Mouse (Mus musculus) myocyte (in vitro differentiated cells): ENCODE results near the gene Plcxd3. TPM values are rescaled to one million over a fixed set of nuclear protein-coding genes. Genes with fewer than 3 reads are reported as not detected.

Source experiments
- H3K27me3 ChIP-seq: one replicate; pipeline ENCODE4 v1.6.1; 2011; ENCODE audit not compliant: control insufficient read depth, insufficient read depth, insufficient read length
- H3K36me3 ChIP-seq: one replicate; pipeline ENCODE4 v1.6.1; 2011; ENCODE audit not compliant: control insufficient read depth, insufficient read depth
- H3K4me2 ChIP-seq: one replicate; pipeline ENCODE4 v1.6.1; 2011; ENCODE audit warnings: low read depth, control low read depth
- H3K4me3 ChIP-seq: one replicate; pipeline ENCODE4 v1.5.1; 2011; ENCODE audit warnings: mild to moderate bottlenecking, control low read depth, moderate library complexity
- H3K79me2 ChIP-seq: one replicate; pipeline ENCODE4 v1.6.1; 2011; ENCODE audit not compliant: control insufficient read depth, insufficient read depth
- H3ac ChIP-seq: one replicate; pipeline ENCODE4 v1.6.1; 2011; ENCODE audit not compliant: control insufficient read depth, insufficient read length
- CEBPB ChIP-seq: IDR thresholded peaks from 2 replicates; pipeline ENCODE4 v1.6.1; 2011; ENCODE audit warnings: mild to moderate bottlenecking, moderate library complexity; ENCODE audit not compliant: poor library complexity, insufficient read depth, severe bottlenecking
- E2F4 ChIP-seq: IDR thresholded peaks from one replicate; pipeline ENCODE4 v1.6.1; 2011; ENCODE audit warnings: mild to moderate bottlenecking, control low read depth, moderate library complexity; ENCODE audit not compliant: insufficient read depth
- MAX ChIP-seq: IDR thresholded peaks from one replicate; pipeline ENCODE4 v1.6.1; 2011; ENCODE audit warnings: low read depth, mild to moderate bottlenecking, control low read depth
- MYOD1 ChIP-seq, 3 experiments: IDR thresholded peaks; one replicate each; pipeline ENCODE4 v1.6.1; 2011; ENCODE audit warnings: control low read depth in 2 of 3, low read depth in 2 of 3, mild to moderate bottlenecking in 2 of 3, moderate library complexity in 1 of 3; ENCODE audit not compliant: insufficient read length in 2 of 3, control insufficient read depth in 1 of 3
- MYOG ChIP-seq, 3 experiments: IDR thresholded peaks; one replicate each; pipeline ENCODE4 v1.6.1; 2011; ENCODE audit warnings: control low read depth in 2 of 3, low read depth in 2 of 3, mild to moderate bottlenecking in 2 of 3; ENCODE audit not compliant: insufficient read length in 2 of 3, control insufficient read depth in 1 of 3, insufficient read depth in 1 of 3
- POLR2A ChIP-seq: IDR thresholded peaks from one replicate; pipeline ENCODE4 v1.6.1; 2011; ENCODE audit warnings: low read depth, mild to moderate bottlenecking, control low read depth, moderate library complexity; ENCODE audit not compliant: insufficient read length
- POLR2AphosphoS2 ChIP-seq: IDR thresholded peaks from one replicate; pipeline ENCODE4 v1.6.1; 2011; ENCODE audit warnings: low read depth, control low read depth; ENCODE audit not compliant: insufficient read length
- REST ChIP-seq: IDR thresholded peaks from one replicate; pipeline ENCODE4 v1.6.1; 2011; ENCODE audit warnings: mild to moderate bottlenecking, control low read depth, moderate library complexity; ENCODE audit not compliant: insufficient read depth, insufficient read length
- SRF ChIP-seq: IDR thresholded peaks from one replicate; pipeline ENCODE4 v1.6.1; 2011; ENCODE audit warnings: low read depth; ENCODE audit not compliant: control insufficient read depth, insufficient read length
- TCF12 ChIP-seq: IDR thresholded peaks from one replicate; pipeline ENCODE4 v1.6.1; 2011; ENCODE audit warnings: mild to moderate bottlenecking, control low read depth; ENCODE audit not compliant: poor library complexity, insufficient read depth, severe bottlenecking
- TCF3 ChIP-seq: IDR thresholded peaks from one replicate; pipeline ENCODE4 v1.6.1; 2011; ENCODE audit warnings: low read depth, control low read depth; ENCODE audit not compliant: insufficient read length
- USF1 ChIP-seq: IDR thresholded peaks from one replicate; pipeline ENCODE4 v1.6.1; 2011; ENCODE audit warnings: low read depth, mild to moderate bottlenecking, control low read depth, moderate library complexity
- polyA plus RNA-seq: library from polyadenylated mRNA; unstranded; fragments of >200 nt; fragmentation: generic; extraction: Trizol; gene quantifications from one replicate; pipeline ENCODE4 v1.2.1, GENCODE M21; 2012; ENCODE audit warnings: missing spikeins

The Plcxd3 gene
- polyA plus RNA-seq, 1 experiment, result not detected

DNA sequence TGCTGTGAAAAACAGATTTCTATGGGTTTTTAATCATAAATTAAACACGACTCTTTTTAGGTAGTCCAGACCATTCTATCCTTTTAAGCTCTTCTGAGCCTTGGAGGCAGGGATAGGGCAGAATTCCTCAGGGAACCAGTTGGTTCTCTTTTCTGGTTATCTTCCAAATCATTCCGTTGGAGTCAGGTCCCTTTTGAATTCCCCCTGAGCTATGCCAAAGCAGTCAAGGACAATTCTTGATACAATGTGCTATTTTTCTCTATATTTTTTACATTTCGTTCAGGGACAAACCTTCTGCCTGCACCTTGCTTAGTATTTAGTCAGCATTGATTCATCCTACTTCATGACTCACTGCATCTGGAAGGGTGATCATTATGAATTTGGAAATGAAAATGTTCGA is 128.5 kb downstream of the Plcxd3 start:
- Histone ChIP-seq H3ac (no peak overlapping the region), H3K4me2 (no peak overlapping the region), H3K36me3 (no peaks in the 10 kb centered on the region), H3K27me3 (no peaks in the 10 kb centered on the region), H3K4me3 (no peak overlapping the region), H3K79me2 (no peaks in the 10 kb centered on the region)
- TF ChIP-seq TCF12 (no peak), CEBPB (no peak), SRF (no peak), MYOG (IDR thresholded peaks at IDR 0.05; ENCODE audit: control insufficient read depth in 1 of 3, insufficient read depth in 1 of 3, insufficient read length in 2 of 3, low read depth in 2 of 3) (no peak), REST (no peak), POLR2AphosphoS2 (no peak), MAX (no peak), USF1 (no peak), E2F4 (no peak), MYOD1 (IDR thresholded peaks at IDR 0.05; ENCODE audit: control insufficient read depth in 1 of 3, insufficient read length in 2 of 3, low read depth in 2 of 3) (no peak), POLR2A (no peak), TCF3 (no peak)

DNA sequence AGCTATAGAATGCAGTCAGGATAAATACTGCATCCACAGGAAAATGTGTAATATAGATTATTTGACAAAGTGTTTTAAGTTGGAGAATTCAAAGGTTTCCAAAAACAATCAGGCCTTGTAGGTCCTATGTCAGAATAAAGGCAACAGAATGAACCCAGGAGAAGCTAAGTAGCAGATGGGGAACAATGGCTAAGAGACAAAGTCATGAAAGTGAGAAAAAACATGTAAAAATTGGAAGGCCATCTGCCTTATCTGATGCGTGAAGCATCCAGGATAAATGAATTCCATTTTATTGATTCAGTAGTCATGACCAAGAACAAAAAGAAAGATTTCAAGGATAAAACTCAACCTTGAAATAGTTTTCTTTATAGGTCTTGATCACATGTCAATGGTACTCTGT is 139.4 kb downstream of the Plcxd3 start:
- H3K79me2 ChIP-seq, result no peaks in the 10 kb centered on the region
- H3K27me3 ChIP-seq, result no peaks in the 10 kb centered on the region
- no peak for TF ChIP-seq MYOD1 (IDR thresholded peaks at IDR 0.05; ENCODE audit: control insufficient read depth in 1 of 3, insufficient read length in 2 of 3, low read depth in 2 of 3)
- no peak for TF ChIP-seq MYOG (IDR thresholded peaks at IDR 0.05; ENCODE audit: control insufficient read depth in 1 of 3, insufficient read depth in 1 of 3, insufficient read length in 2 of 3, low read depth in 2 of 3)
- TF ChIP-seq TCF12, result no peak
- TF ChIP-seq E2F4, result no peak
- no peak for TF ChIP-seq TCF3
- TF ChIP-seq CEBPB, result no peak
- no peaks in the 10 kb centered on the region for H3K36me3 ChIP-seq
- H3ac ChIP-seq, result no peak overlapping the region
- no peak overlapping the region for H3K4me3 ChIP-seq
- H3K4me2 ChIP-seq, result no peak overlapping the region

DNA sequence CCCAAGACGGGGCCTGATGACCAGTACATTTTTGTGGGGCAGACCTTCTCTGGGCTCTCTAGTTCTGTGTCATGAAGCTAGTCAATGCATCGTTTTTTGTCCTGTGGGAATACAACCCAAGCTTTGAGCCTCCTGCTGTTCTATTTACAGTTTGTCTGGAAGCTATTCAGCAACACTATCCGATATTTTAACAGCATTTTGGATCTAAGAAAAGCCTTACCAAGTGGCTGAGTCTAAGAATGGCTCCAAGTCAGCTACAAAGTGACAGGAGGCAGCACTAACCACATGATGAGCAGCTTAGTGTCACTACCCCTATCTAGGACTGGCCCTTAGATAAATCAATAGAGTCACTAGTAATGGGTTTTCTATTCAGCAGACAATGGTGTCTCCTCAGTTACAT is 149.3 kb downstream of the Plcxd3 start:
- H3K36me3 ChIP-seq, result no peaks in the 10 kb centered on the region
- no peaks in the 10 kb centered on the region for H3K27me3 ChIP-seq
- H3K79me2 ChIP-seq, result no peaks in the 10 kb centered on the region
- no peak for TF ChIP-seq POLR2A
- no peak for TF ChIP-seq SRF
- TF ChIP-seq USF1, result no peak
- no peak for TF ChIP-seq REST
- no peak for TF ChIP-seq POLR2AphosphoS2
- TF ChIP-seq MYOG (IDR thresholded peaks at IDR 0.05; ENCODE audit: control insufficient read depth in 1 of 3, insufficient read depth in 1 of 3, insufficient read length in 2 of 3, low read depth in 2 of 3), result no peak
- TF ChIP-seq CEBPB, result no peak
- TF ChIP-seq TCF3, result no peak
- TF ChIP-seq MYOD1 (IDR thresholded peaks at IDR 0.05; ENCODE audit: control insufficient read depth in 1 of 3, insufficient read length in 2 of 3, low read depth in 2 of 3), result no peak
- no peak for TF ChIP-seq MAX
- TF ChIP-seq E2F4, result no peak
- no peak for TF ChIP-seq TCF12
- H3ac ChIP-seq, result no peak overlapping the region
- H3K4me3 ChIP-seq, result no peak overlapping the region
- no peak overlapping the region for H3K4me2 ChIP-seq

DNA sequence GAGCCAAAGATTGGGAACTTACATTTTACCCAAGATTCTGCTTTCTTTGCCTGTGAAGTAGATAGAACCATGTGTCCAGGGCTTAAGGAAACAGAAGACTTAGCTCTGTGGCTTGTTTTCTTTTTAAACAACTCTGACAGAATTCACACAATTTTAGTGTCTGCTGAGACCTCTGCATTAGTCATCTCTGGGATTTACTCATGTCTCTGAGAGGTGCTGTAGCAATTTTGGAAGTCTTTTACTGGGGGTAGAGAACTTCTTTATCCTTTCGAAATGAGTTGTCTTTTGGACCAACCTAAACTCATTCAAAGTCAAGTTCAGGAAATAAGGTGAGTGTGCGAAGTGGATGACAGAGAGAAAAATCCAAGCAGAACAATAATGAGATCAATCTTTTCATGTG is 158.4 kb downstream of the Plcxd3 start:
- no peak overlapping the region for H3ac ChIP-seq
- no peaks in the 10 kb centered on the region for H3K79me2 ChIP-seq
- no peak overlapping the region for H3K4me2 ChIP-seq
- no peaks in the 10 kb centered on the region for H3K27me3 ChIP-seq
- no peak overlapping the region for H3K4me3 ChIP-seq
- no peaks in the 10 kb centered on the region for H3K36me3 ChIP-seq
- TF ChIP-seq MYOD1 (IDR thresholded peaks at IDR 0.05; ENCODE audit: control insufficient read depth in 1 of 3, insufficient read length in 2 of 3, low read depth in 2 of 3) (no peak), POLR2AphosphoS2 (no peak), TCF12 (no peak), USF1 (no peak), E2F4 (no peak), MAX (no peak), TCF3 (no peak), POLR2A (no peak), SRF (no peak), REST (no peak)

DNA sequence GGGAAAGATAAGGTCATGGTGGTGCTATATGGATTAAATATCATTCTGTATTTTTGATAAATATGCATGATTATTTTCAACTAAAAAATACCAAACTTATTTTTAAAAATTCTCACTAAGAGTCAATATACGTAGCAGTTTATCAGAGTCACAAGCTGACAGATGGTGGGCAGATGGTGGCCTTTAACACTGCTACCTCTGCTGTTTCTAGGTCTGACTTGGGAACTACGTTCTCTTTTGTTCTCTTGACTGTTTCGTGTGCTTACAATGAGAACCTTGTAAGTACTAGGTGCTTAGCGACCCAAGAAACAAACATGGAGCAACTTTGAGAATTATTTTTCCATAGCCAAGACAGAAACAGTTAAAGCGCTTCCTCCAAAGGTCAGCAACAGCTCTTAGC is 183.8 kb downstream of the Plcxd3 start:
- no peak overlapping the region for H3K4me2 ChIP-seq
- TF ChIP-seq E2F4 (no peak), USF1 (no peak), POLR2A (no peak), MYOD1 (IDR thresholded peaks at IDR 0.05; ENCODE audit: control insufficient read depth in 1 of 3, insufficient read length in 2 of 3, low read depth in 2 of 3) (no peak)
- no peak overlapping the region for H3ac ChIP-seq
- no peaks in the 10 kb centered on the region for H3K36me3 ChIP-seq
- H3K79me2 ChIP-seq, result no peaks in the 10 kb centered on the region
- no peaks in the 10 kb centered on the region for H3K27me3 ChIP-seq
- no peak overlapping the region for H3K4me3 ChIP-seq
